Mouse (Mus musculus): ENCODE results near the gene Brinp1. TPM values are rescaled to one million over a fixed set of nuclear protein-coding genes. Genes with fewer than 3 reads are reported as not detected.

The Brinp1 gene
- polyA plus RNA-seq (2014; fragmentation: Illumina TruSeq; extraction: RNeasy Lipid Tissue Mini Kit (QIAGEN cat#74804); ENCODE audit: low read depth, low replicate concordance), result 0.09 TPM

GRCm38 (mm10) chr4:68954322-68954901 lies at the start of gene Brinp1:
Gene Brinp1 (minus strand): TSS chr4:68954397.

All from adipose tissue, adult 10 weeks (tissue).